Mouse (Mus musculus): ENCODE measurements around the gene Gsdmc4.
"Not testable (repeated sequence)": the region's sequence is repeated elsewhere in the genome, so short reads cannot be mapped to it uniquely, and the experiment has no call there.

Gene Gsdmc4

DNA sequence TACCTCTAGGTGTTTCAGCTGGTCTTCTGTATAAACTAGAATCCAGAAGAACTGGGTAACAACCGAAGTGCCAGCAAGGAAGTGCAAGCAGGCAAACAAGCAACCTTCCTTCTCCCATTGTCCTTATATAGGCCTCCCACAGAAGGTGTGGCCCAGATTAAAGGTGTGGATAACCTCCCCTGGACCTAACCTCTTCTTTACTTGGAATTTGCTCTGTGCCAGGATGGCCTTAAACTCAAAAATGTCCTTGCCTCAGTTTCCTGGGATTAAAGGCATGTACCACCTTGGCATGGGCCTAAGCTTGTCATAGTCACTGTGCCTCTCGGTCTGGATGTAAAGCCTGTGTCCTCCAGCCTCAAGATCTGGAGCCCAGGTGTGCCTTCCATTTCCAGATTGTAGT lies at the start of gene Gsdmc4:
Gene Gsdmc4 (minus strand): TSS at position 101 of the 400 bp plus-strand sequence.
- POLR2A ChIA-PET, CTCF ChIA-PET: not testable (repeated sequence)

DNA sequence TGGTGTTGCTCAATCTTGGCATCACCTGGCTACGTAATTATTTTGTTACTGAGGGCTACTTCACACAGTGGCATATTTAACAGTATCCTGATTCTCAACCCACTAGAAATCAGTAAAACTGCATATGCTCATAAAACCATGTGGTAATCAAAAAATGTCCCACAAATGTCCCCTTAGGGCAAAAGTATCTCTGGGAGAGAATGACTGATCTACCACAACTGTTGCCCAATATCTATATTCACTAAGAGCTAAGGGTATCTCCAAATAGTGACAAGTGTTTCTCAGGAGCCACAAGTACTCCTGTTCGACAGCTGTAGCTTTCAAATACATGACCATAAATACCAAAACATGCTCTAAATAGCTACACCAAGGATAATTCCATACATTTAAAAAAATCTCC lies 48.4 kb upstream of the Gsdmc4 start:
- ChIA-PET CTCF (no interaction called here), POLR2A (interaction anchor here in 2 of 4 experiments (0.6 to 2.6 kb wide), 2 partner anchors 12 to 19 kb away, joined by 5 to 7 read pairs; no protein-coding TSS in a partner anchor)

DNA sequence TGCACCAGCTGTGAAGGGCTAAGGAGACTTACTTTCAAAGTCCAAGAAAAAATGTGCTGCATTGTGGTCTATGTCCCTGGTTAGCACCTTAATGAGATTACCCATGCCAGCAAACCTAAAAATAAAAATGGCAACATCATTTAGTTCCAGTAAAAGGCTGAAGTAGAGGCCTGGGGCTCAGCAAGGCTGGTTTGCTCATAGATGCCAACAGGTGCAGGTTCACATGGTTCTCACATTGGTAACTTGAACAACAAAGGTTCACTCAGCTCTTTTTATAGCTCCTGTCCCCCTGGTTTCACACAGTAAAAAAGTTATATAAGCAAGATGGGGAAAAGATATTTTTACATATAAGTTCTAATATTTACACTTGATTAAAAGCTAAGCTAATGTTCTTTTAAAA lies 45.5 kb upstream of the Gsdmc4 start:
- ChIA-PET CTCF (no interaction called here), POLR2A (interaction anchor here in 1 of 4 experiments (0.6 to 3.0 kb wide), 4 partner anchors 12 to 65 kb away, joined by 3 to 16 read pairs (median 3); no protein-coding TSS in a partner anchor)

- CTCF ChIA-PET: no interaction called here
- POLR2A ChIA-PET: interaction anchor here in 1 of 4 experiments (1.0 kb wide), 1 partner anchor 12 kb away, joined by 3 read pairs; no protein-coding TSS in a partner anchor
These were observed 41.2 kb upstream of the Gsdmc4 start for GRCm38 (mm10) chr15:63953256-63953655.

- CTCF ChIA-PET: no interaction called here
- POLR2A ChIA-PET: interaction anchor here in 2 of 4 experiments (1.1 to 2.2 kb wide), 3 partner anchors 18 to 56 kb away, joined by 3 to 7 read pairs (median 4); no protein-coding TSS in a partner anchor
These were observed 29.1 kb upstream of the Gsdmc4 start for GRCm38 (mm10) chr15:63941221-63941620.

- ChIA-PET CTCF (no interaction called here), POLR2A (no interaction called here)
These were observed 20.6 kb upstream of the Gsdmc4 start for GRCm38 (mm10) chr15:63932656-63933055.

- POLR2A ChIA-PET: interaction anchor here in 1 of 4 experiments (0.6 kb wide), 1 partner anchor 1844 kb away, joined by 8 read pairs; no protein-coding TSS in a partner anchor
- CTCF ChIA-PET: interaction anchor here in 1 of 4 experiments (0.6 kb wide), 1 partner anchor 47 kb away, joined by 3 read pairs; no protein-coding TSS in a partner anchor
These were observed 19.3 kb upstream of the Gsdmc4 start for GRCm38 (mm10) chr15:63931404-63931803.

DNA sequence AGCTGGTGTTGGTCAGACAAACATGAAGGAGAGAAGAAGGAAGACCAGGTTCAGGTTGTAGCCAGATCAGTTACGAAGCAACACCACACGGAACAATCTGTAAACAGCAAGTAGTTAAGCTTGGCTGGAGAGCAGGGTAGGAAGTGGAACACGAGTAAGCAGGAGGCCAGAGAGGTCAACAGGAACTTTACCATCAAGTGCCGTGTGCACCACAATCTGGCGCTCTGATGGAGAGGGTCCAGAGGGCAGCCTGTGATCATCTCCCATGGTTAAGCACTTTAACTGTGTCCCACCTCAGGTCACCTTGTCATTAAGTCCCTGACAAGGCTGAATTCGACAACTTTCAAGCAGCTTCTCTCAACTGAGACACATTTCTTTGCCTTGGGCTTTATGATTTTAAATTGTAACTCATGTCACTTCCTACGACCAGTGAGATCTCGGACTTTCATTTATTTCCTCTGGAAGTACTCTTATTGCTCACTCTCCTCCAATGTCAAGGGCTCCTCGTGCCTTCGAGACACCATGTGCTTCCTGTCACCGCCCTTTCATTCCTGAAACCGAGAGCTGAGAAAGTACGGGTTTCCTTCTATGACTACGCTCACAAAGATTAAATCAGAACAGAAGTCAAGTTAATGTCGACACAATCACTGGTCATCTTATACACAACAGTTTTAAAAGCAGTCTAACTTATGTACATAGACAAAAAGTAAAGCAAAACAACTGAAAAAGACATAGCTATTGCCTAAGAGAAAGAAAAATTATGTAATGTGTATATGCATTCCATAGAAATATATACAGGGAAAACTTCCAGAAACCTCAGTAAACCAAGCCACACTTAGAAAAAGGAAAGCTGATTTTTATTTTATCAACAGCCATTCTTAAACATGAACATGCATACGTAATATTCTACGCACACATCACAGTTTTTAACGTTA lies 18.3 kb upstream of the Gsdmc4 start:
- ChIA-PET POLR2A (interaction anchor here in 2 of 4 experiments (0.6 kb wide), 3 partner anchors 45 to 1843 kb away, joined by 3 to 8 read pairs (median 4); no protein-coding TSS in a partner anchor), CTCF (interaction anchor here in 1 of 4 experiments (1.1 kb wide), 1 partner anchor 69 kb away, joined by 3 read pairs; no protein-coding TSS in a partner anchor)

GRCm38 (mm10) chr15:63926201-63926600 lies 14.1 kb upstream of the Gsdmc4 start:
- CTCF ChIA-PET: no interaction called here
- POLR2A ChIA-PET: interaction anchor here in 1 of 4 experiments (0.7 to 1.3 kb wide), 2 partner anchors 98 to 133 kb away, joined by 3 to 4 read pairs; no protein-coding TSS in a partner anchor

DNA sequence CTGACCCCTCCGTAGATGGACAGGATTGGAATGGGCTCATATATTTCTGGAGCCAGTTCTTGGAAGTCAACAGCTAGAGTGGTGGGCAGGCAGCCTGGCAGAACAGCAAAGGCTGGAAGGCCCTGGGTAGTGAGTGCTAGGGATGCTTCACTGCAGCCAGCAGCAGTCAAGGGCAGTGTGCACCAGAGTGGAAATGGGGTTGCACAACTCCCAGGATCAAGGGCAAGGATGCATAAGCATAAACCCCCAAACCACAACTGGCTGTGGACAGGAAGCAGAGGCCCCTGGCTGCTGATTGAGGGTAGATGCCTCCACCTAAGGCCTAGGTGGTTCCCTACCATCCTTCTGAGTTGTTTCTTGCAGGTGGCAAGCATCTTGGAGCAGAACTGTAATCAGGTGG lies 12.4 kb upstream of the Gsdmc4 start:
- CTCF ChIA-PET: no interaction called here
- POLR2A ChIA-PET: interaction anchor here in 1 of 4 experiments (1.2 kb wide), 1 partner anchor 10 kb away, joined by 3 read pairs; no protein-coding TSS in a partner anchor

GRCm38 (mm10) chr15:63921618-63922017 lies 9.5 kb upstream of the Gsdmc4 start:
- CTCF ChIA-PET: not testable (repeated sequence)

DNA sequence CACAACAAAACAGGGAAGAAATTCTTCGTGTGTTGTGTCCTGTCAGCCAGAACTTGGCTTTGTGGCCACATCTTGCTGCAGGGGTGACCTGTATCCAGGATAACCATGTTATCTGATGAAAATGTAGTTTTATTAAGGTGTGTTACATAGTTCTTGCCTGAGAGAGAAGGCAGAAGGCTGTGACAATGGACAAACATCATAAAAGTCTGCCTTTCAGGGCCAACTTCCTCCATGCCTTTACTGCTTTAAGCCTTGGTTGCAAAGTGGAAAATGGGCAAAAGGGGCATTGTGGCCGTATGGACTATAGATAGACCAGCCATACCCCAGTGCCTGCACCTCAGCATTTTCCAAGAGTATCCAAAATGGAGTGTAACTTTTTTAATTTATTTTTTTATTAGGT lies 7.6 kb upstream of the Gsdmc4 start:
- POLR2A ChIA-PET: not testable (repeated sequence)
- CTCF ChIA-PET: interaction anchor here in 1 of 4 experiments (0.7 kb wide), 1 partner anchor 1659 kb away, joined by 3 read pairs; no protein-coding TSS in a partner anchor

More at GRCm38 (mm10) chr15:63921618-63922017, 9.5 kb upstream of the Gsdmc4 start:
- POLR2A ChIA-PET: not testable (repeated sequence)

DNA sequence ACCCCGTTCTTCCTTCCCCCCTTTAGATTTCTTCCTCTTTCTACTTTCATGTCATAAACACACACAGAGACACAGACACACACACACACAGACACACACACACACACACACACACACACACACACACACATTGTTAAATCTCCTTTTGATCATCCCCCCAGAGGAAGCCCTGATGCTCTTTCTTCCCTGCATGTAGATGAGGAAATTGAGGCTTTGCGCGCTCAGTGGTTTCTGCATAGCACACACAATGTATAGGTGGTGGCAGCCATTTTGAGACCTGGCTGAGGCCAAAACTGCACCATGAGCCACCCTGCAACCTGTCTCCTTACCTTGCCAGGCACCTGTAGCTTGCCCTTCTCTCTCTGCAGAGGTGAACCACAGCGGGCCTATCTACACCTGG lies 4.5 kb upstream of the Gsdmc4 start:
- CTCF ChIA-PET, POLR2A ChIA-PET: not testable (repeated sequence)

- POLR2A ChIA-PET: not testable (repeated sequence)
- CTCF ChIA-PET: interaction anchor here in 1 of 4 experiments (0.7 kb wide), 1 partner anchor 220 kb away, joined by 7 read pairs; no protein-coding TSS in a partner anchor
These were observed 2.2 kb downstream of the Gsdmc4 start for GRCm38 (mm10) chr15:63909896-63910295.

GRCm38 (mm10) chr15:63895560-63896353 lies 16.3 kb downstream of the Gsdmc4 start:
- POLR2A ChIA-PET: not testable (repeated sequence)
- CTCF ChIA-PET: interaction anchor here in 3 of 4 experiments (0.7 to 2.0 kb wide), 8 partner anchors 34 to 1809 kb away, joined by 3 to 4 read pairs (median 3); no protein-coding TSS in a partner anchor

GRCm38 (mm10) chr15:63888440-63888839 lies 23.7 kb downstream of the Gsdmc4 start:
- POLR2A ChIA-PET: interaction anchor here in 1 of 4 experiments (0.6 kb wide), 1 partner anchor 156 kb away, joined by 3 read pairs; no protein-coding TSS in a partner anchor
- CTCF ChIA-PET: not testable (repeated sequence)

DNA sequence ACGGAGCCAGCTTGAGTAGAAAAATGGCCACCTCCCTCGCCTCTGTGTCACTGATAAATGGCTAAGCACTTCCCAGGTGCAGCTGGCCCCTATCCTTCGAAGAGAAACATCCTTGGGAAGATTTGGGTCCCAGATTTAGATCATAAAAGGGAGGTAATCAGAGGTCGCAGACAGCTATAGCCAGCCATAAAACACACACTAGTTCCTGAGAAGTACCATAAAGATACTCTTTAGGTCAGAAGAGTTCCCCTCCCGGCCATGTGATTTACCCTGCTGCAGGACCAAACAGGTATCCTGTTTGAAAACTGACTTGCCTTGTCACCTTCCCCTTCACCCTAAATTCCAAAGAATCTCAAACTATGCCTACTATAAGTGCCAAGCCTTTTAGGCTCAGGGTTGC lies 24.1 kb downstream of the Gsdmc4 start:
- POLR2A ChIA-PET, CTCF ChIA-PET: not testable (repeated sequence)

- CTCF ChIA-PET, POLR2A ChIA-PET: not testable (repeated sequence)
These were observed 33.6 kb downstream of the Gsdmc4 start, which contains the start of gene Gsdmc3 for GRCm38 (mm10) chr15:63878458-63878857. TSS of gene Gsdmc3 (minus strand) at chr15:63878558.

- CTCF ChIA-PET, POLR2A ChIA-PET: not testable (repeated sequence)
These were observed 35.9 kb downstream of the Gsdmc4 start for GRCm38 (mm10) chr15:63876160-63876559.
